Mouse (Mus musculus) liver, embryonic 12.5 days (tissue): Measurements from ENCODE around the gene Fbl. TPM values are rescaled to one million over a fixed set of nuclear protein-coding genes. Genes with fewer than 3 reads are reported as not detected.

ENCODE experiments used
- ATAC-seq: fragments of 200-750 bp; cut with Nextera tagmentation; 2 replicates; pipeline ENCODE4 v1.8.0; 2017; ENCODE audit warnings: moderate number of reproducible peaks, mild to moderate bottlenecking, moderate library complexity
- H3K27ac ChIP-seq: fragments of 300-500 bp; sonication (generic); 2 replicates; pipeline ENCODE4 v1.5.1; 2016; ENCODE audit warnings: mild to moderate bottlenecking
- H3K27me3 ChIP-seq: fragments of 300-500 bp; sonication (generic); replicated peaks from 2 replicates; pipeline ENCODE4 v1.6.1; 2016; ENCODE audit warnings: mild to moderate bottlenecking, moderate library complexity
- H3K36me3 ChIP-seq: fragments of 300-500 bp; sonication (generic); 2 replicates; pipeline ENCODE4 v1.6.1; 2016; ENCODE audit warnings: mild to moderate bottlenecking, moderate library complexity
- H3K4me1 ChIP-seq: fragments of 300-500 bp; sonication (generic); 2 replicates; pipeline ENCODE4 v1.6.1; 2016
- H3K4me2 ChIP-seq: fragments of 300-500 bp; sonication (generic); 2 replicates; pipeline ENCODE4 v1.6.1; 2016; ENCODE audit warnings: mild to moderate bottlenecking, moderate library complexity
- H3K4me3 ChIP-seq: fragments of 300-500 bp; sonication (generic); 2 replicates; pipeline ENCODE4 v1.5.1; 2016; ENCODE audit warnings: mild to moderate bottlenecking, moderate library complexity
- H3K9ac ChIP-seq: fragments of 300-500 bp; sonication (generic); 2 replicates; pipeline ENCODE4 v1.6.1; 2016; ENCODE audit warnings: mild to moderate bottlenecking, moderate library complexity
- H3K9me3 ChIP-seq: fragments of 300-500 bp; sonication (generic); replicated peaks from 2 replicates; pipeline ENCODE4 v1.6.1; 2016; ENCODE audit warnings: mild to moderate bottlenecking, moderate library complexity
- WGBS: fragments of 180-500 bp; shearing (Covaris S2); methylation state at CpG from one replicate; pipeline ENCODE4 v1.1.7; 2016; ENCODE audit not compliant: insufficient replicate concordance; 5-methylcytosine and 5-hydroxymethylcytosine counted together
- polyA plus RNA-seq: library from polyadenylated mRNA; unstranded; fragments of >200 nt; fragmentation: Nextera tagmentation; extraction: Ambion mirVana; gene quantifications from 2 replicates; pipeline ENCODE4 v1.2.1, GENCODE M21; 2016

Fbl gene
- polyA plus RNA-seq, 1 experiment from 2014 or later = 152 TPM

DNA sequence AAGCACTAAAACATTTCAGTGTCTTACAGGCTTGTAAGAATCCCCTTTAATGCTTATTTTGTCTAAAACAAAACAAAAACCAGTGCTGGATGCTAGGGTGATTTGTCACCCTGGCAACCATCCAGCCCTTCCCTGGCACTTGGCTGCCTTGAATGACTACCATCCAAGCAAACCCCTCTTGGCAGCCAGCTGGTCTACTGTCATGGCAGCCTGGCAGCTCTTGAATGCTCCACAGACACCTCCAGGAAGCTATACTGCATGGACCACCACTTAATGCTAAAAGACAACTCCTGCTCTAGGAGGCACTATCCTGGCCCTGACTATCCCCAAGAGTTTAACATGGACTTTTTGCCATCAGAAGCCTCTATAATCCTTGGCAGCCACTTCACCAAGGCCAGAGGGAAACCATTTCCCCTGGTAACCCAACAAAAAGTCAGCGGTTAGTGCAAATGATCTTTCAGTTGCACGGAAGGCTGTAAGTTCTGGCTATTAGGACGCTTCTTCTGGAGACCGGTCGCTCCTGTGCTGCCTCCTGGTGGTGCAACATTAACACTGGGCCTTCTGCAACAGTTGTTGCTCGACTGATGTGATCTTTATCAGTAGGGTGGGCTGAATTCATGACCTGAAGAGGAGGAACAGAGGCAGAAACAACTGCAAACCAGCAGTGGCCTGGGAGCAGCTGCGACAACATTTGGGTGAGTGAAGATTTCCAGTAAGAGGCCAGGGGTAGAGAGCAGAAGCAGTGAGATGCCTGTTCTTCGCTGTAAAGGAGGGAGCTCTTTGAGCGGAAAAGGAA is 992 bp upstream of the Fbl start:
- ATAC-seq = peak; percentile 37; the same call in 1 of the 2 replicates
- Histone ChIP-seq H3K27ac (peak overlapping the region; percentile 92), H3K4me1 (peaks cover 43% of the 10 kb centered on the region), H3K4me2 (peak overlapping the region; percentile 99), H3K4me3 (peak overlapping the region; percentile 90), H3K9me3 (peaks cover 7% of the 10 kb centered on the region), H3K9ac (peak overlapping the region; percentile 84), H3K36me3 (no peaks in the 10 kb centered on the region), H3K27me3 (no peaks in the 10 kb centered on the region)
- WGBS = 6% methylated on average over 9 of the region's 9 CpGs

DNA sequence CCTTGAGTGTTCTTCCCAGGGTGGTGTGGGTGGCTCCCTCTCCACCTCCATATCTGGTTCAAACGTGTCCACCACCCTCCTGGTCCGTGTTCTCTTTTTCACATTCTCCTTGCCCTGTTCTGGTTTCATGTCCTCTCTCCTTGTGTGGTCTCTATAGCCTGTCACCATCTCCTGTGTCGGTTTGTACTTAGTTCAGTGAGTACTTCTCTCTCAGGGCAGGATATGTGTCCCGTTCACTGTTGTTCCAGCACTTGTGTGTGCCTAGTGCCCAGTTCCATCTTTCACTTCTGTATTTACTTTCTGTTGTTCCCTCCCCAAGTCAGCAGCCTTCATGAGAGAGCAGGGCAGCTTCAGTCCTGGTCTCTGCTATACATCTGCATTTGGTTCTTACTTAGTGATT is 5.8 kb downstream of the Fbl start:
- H3K9ac ChIP-seq = peak overlapping the region; percentile 17; the same call in 1 of the 2 replicates
- ATAC-seq = no peak
- H3K36me3 ChIP-seq = peaks cover 52% of the 10 kb centered on the region
- H3K27ac ChIP-seq = no peak overlapping the region
- 71% methylated on average over 4 of the region's 4 CpGs for WGBS
- H3K4me2 ChIP-seq = no peak overlapping the region
- no peaks in the 10 kb centered on the region for H3K27me3 ChIP-seq
- no peaks in the 10 kb centered on the region for H3K9me3 ChIP-seq
- H3K4me1 ChIP-seq = peaks cover 41% of the 10 kb centered on the region
- H3K4me3 ChIP-seq = no peak overlapping the region

DNA sequence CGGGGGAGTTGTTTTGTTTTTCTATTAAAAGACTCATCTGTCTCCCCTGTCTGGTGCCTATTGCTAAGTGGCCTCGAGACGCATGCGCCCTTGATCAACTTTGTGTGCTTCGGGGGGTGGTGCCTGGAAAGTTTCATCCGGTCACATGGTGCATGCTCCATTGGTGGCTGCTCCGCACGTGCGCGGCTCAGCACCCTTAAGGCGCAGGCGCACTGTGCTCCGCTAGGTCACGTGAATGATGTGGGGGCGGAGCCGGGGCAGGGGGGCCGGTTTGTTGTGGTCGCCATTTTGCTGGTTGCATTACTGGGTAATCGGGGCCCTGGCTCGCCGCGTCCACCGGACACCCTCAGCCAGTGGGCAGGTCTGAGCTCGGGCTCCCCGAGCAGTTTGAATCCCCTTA is 9.7 kb downstream of the Fbl start, which contains the start of gene Dyrk1b:
Gene Dyrk1b (plus strand): TSS at position 242 of the 400 bp plus-strand sequence.
- WGBS = under 1% methylated on average over 25 of the region's 25 CpGs

GRCm38 (mm10) chr7:28179741-28180377 is 10.3 kb downstream of the Fbl start:
- peaks cover 81% of the 10 kb centered on the region for H3K36me3 ChIP-seq
- 2% methylated on average over 48 of the region's 56 CpGs for WGBS
- H3K4me3 ChIP-seq = peak overlapping the region; percentile 92
- no peaks in the 10 kb centered on the region for H3K9me3 ChIP-seq
- no peaks in the 10 kb centered on the region for H3K27me3 ChIP-seq
- ATAC-seq = peak; percentile 92
- peak overlapping the region; percentile 90 for H3K27ac ChIP-seq
- H3K4me2 ChIP-seq = peak overlapping the region; percentile 100
- peak overlapping the region; percentile 85 for H3K9ac ChIP-seq
- H3K4me1 ChIP-seq = peaks cover 22% of the 10 kb centered on the region

More for the DNA sequence above, 9.7 kb downstream of the Fbl start, which contains the start of gene Dyrk1b:
- no peaks in the 10 kb centered on the region for H3K9me3 ChIP-seq
- peak within 1 kb of the TSS; percentile 100 for H3K4me2 ChIP-seq
- H3K27ac ChIP-seq = peak within 1 kb of the TSS; percentile 90
- H3K36me3 ChIP-seq = peaks cover 81% of the 10 kb centered on the region
- peak; percentile 80 for ATAC-seq
- no peaks in the 10 kb centered on the region for H3K27me3 ChIP-seq
- H3K9ac ChIP-seq = peak within 1 kb of the TSS; percentile 85
- peaks cover 22% of the 10 kb centered on the region for H3K4me1 ChIP-seq
- H3K4me3 ChIP-seq = peak within 1 kb of the TSS; percentile 92

DNA sequence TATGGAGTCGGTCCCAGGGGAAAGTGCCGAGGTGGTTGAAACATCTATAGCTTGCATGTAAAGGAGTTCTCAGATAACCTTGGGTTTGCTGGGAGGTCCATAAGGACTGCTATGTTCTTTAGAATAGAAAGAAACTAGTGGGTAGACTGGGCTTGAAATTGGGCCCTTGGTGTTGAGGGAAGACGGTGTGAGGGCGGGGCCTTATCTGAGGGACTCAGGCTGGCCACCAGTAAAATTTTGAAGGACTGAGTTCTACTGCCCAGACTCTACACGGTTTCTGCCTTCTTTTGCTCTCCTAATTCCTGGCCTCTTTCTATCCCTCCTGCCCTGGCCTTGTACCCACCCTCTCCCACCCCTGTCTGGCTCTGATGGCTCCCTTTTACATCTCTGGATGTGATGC is 11.4 kb downstream of the Fbl start:
- H3K4me1 ChIP-seq = peaks cover 22% of the 10 kb centered on the region
- H3K9ac ChIP-seq = peak overlapping the region; percentile 85
- peak overlapping the region; percentile 100 for H3K4me2 ChIP-seq
- H3K9me3 ChIP-seq = no peaks in the 10 kb centered on the region
- no peak for ATAC-seq
- peak overlapping the region; percentile 90 for H3K27ac ChIP-seq
- WGBS = 54% methylated on average over 5 of the region's 5 CpGs
- no peaks in the 10 kb centered on the region for H3K27me3 ChIP-seq
- H3K4me3 ChIP-seq = peak overlapping the region; percentile 92
- H3K36me3 ChIP-seq = peaks cover 81% of the 10 kb centered on the region

DNA sequence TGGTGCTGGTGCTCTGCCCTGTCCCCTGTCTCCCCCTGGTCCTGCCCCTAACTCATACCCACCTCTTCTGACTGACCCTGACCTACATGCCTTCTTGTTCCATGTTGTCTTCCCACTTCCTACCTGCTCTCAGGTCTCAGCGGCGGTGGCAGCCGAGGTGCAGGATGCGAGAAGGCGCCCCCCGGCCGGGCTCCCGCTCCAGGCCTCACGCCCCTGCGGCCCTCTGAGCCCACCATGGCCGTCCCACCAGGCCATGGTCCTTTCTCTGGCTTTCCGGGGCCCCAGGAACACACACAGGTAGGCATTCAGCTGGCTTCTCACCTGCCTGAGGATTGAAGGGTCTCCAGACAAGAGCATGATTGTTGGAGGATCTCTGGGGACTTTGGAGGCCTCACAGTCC is 11.9 kb downstream of the Fbl start:
- peak overlapping the region; percentile 100 for H3K4me2 ChIP-seq
- peaks cover 22% of the 10 kb centered on the region for H3K4me1 ChIP-seq
- H3K36me3 ChIP-seq = peaks cover 81% of the 10 kb centered on the region
- H3K9ac ChIP-seq = peak overlapping the region; percentile 85
- no peaks in the 10 kb centered on the region for H3K27me3 ChIP-seq
- peak overlapping the region; percentile 92 for H3K4me3 ChIP-seq
- 89% methylated on average over 12 of the region's 12 CpGs for WGBS
- peak overlapping the region; percentile 90 for H3K27ac ChIP-seq
- no peaks in the 10 kb centered on the region for H3K9me3 ChIP-seq
- no peak for ATAC-seq

GRCm38 (mm10) chr7:28182320-28182719 is 12.8 kb downstream of the Fbl start:
- Histone ChIP-seq H3K27me3 (no peaks in the 10 kb centered on the region), H3K9me3 (no peaks in the 10 kb centered on the region), H3K4me3 (no peak overlapping the region), H3K36me3 (peaks cover 81% of the 10 kb centered on the region), H3K4me2 (no peak overlapping the region), H3K27ac (no peak overlapping the region; the same call in 1 of the 2 replicates), H3K9ac (no peak overlapping the region), H3K4me1 (peaks cover 22% of the 10 kb centered on the region)
- 88% methylated on average over 22 of the region's 22 CpGs for WGBS
- ATAC-seq = no peak

- H3K9ac ChIP-seq = no peak overlapping the region
- H3K9me3 ChIP-seq = no peaks in the 10 kb centered on the region
- H3K4me3 ChIP-seq = no peak overlapping the region
- H3K4me2 ChIP-seq = no peak overlapping the region
- ATAC-seq = no peak
- 81% methylated on average over 14 of the region's 14 CpGs for WGBS
- H3K27me3 ChIP-seq = no peaks in the 10 kb centered on the region
- H3K4me1 ChIP-seq = peaks cover 9% of the 10 kb centered on the region
- peaks cover 99% of the 10 kb centered on the region for H3K36me3 ChIP-seq
- H3K27ac ChIP-seq = no peak overlapping the region
Measured at GRCm38 (mm10) chr7:28185884-28186283, 16.4 kb downstream of the Fbl start.

GRCm38 (mm10) chr7:28186631-28187030 is 17.1 kb downstream of the Fbl start:
- Histone ChIP-seq H3K4me2 (no peak overlapping the region), H3K27ac (no peak overlapping the region), H3K4me3 (no peak overlapping the region), H3K27me3 (no peaks in the 10 kb centered on the region), H3K9me3 (no peaks in the 10 kb centered on the region), H3K36me3 (peaks cover 98% of the 10 kb centered on the region), H3K9ac (peak overlapping the region; percentile 25; the same call in 1 of the 2 replicates), H3K4me1 (peaks cover 1% of the 10 kb centered on the region; the same call in 1 of the 2 replicates)
- WGBS = 79% methylated on average over 8 of the region's 8 CpGs
- no peak for ATAC-seq

- ATAC-seq = no peak
- no peaks in the 10 kb centered on the region for H3K9me3 ChIP-seq
- no peak overlapping the region for H3K4me2 ChIP-seq
- no peaks in the 10 kb centered on the region for H3K4me1 ChIP-seq
- peaks cover 77% of the 10 kb centered on the region for H3K36me3 ChIP-seq
- no peaks in the 10 kb centered on the region for H3K27me3 ChIP-seq
- H3K4me3 ChIP-seq = no peak overlapping the region
- H3K9ac ChIP-seq = no peak overlapping the region
- WGBS = 87% methylated on average over 3 of the region's 3 CpGs
- no peak overlapping the region for H3K27ac ChIP-seq
Measured at GRCm38 (mm10) chr7:28191489-28191888, 22.0 kb downstream of the Fbl start.

- no peak overlapping the region for H3K4me3 ChIP-seq
- no peaks in the 10 kb centered on the region for H3K9me3 ChIP-seq
- H3K27ac ChIP-seq = no peak overlapping the region
- ATAC-seq = no peak
- no peaks in the 10 kb centered on the region for H3K27me3 ChIP-seq
- H3K4me1 ChIP-seq = no peaks in the 10 kb centered on the region
- no peak overlapping the region for H3K9ac ChIP-seq
- WGBS = 94% methylated on average over 1 of the region's 1 CpGs
- peaks cover 72% of the 10 kb centered on the region for H3K36me3 ChIP-seq
- no peak overlapping the region for H3K4me2 ChIP-seq
Measured at GRCm38 (mm10) chr7:28191903-28192302, 22.4 kb downstream of the Fbl start.

- H3K27ac ChIP-seq = no peak overlapping the region
Measured at GRCm38 (mm10) chr7:28195414-28196098, 26.0 kb downstream of the Fbl start.

More at GRCm38 (mm10) chr7:28195414-28196098, 26.0 kb downstream of the Fbl start:
- no peaks in the 10 kb centered on the region for H3K4me1 ChIP-seq
- no peak overlapping the region for H3K4me3 ChIP-seq
- ATAC-seq = no peak
- H3K27me3 ChIP-seq = no peaks in the 10 kb centered on the region
- H3K9ac ChIP-seq = no peak overlapping the region
- peaks cover 36% of the 10 kb centered on the region for H3K36me3 ChIP-seq
- WGBS = 81% methylated on average over 5 of the region's 5 CpGs
- H3K9me3 ChIP-seq = no peaks in the 10 kb centered on the region
- H3K4me2 ChIP-seq = no peak overlapping the region
